Mouse (Mus musculus) liver, adult 2 months (tissue): ENCODE results near the gene Tmbim7.

Source experiments
- CTCF ChIP-seq: fragments of 200-500 bp; IDR thresholded peaks from 2 replicates; pipeline ENCODE4 v1.5.1; 2011; ENCODE audit warnings: low read depth, low read length, control low read depth
- POLR2A ChIP-seq: fragments of 200-500 bp; IDR thresholded peaks from 2 replicates; pipeline ENCODE4 v1.6.1; 2011; ENCODE audit warnings: low read length, control low read depth; ENCODE audit not compliant: insufficient read depth; ENCODE audit errors: extremely low read depth

- TF ChIP-seq CTCF = no peak
- no peak for TF ChIP-seq POLR2A
Measured at GRCm38 (mm10) chr5:3620486-3620885, 30.5 kb upstream of the Tmbim7 start.
